Mouse (Mus musculus) brain, embryonic 14.5 days (tissue): ENCODE results near the gene Rnf25.

ENCODE experiments used
- CTCF ChIP-seq: fragments of 200-500 bp; IDR thresholded peaks from 2 replicates; pipeline ENCODE4 v1.5.1; 2012; ENCODE audit warnings: inconsistent platforms, mild to moderate bottlenecking, moderate library complexity, borderline replicate concordance; ENCODE audit not compliant: insufficient read depth, insufficient read length; ENCODE audit errors: extremely low read depth
- POLR2A ChIP-seq: fragments of 200-500 bp; IDR thresholded peaks from 2 replicates; pipeline ENCODE4 v1.6.1; 2012; ENCODE audit warnings: mild to moderate bottlenecking, inconsistent platforms, borderline replicate concordance; ENCODE audit not compliant: poor library complexity, insufficient read depth, insufficient read length, severe bottlenecking; ENCODE audit errors: extremely low read depth

DNA sequence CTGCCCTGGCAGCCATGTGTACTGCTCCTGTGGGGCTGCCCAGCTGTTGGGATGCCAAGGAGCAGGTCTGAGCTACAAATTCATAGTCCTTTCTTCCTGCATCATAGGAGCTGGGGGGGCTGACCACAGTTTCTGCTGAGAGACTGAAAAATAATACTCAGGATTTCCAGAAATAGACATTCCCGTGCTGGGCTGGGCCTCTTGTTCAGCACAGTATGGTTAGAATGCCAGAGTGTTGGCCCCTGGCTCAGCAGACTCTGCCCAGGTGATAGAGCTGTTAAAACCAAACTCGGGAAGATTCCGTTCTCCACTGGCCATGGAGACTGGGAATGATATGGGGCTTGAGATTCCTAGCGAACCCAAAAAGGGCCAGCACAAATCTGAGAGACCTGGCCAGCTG is 24.9 kb upstream of the Rnf25 start:
- TF ChIP-seq POLR2A, result no peak
- TF ChIP-seq CTCF, result no peak
